Mouse (Mus musculus) left cerebral cortex, postnatal 36 days (tissue): ENCODE measurements around the gene Setd1b. TPM values are rescaled to one million over a fixed set of nuclear protein-coding genes. Genes with fewer than 3 reads are reported as not detected.
"Not testable (repeated sequence)": the region's sequence is repeated elsewhere in the genome, so short reads cannot be mapped to it uniquely, and the experiment has no call there.

Experiments used
- DNase-seq, 2 experiments: peaks; one replicate each; pipeline ENCODE4 v3.0.0; 2021 to 2022; ENCODE audit warnings: low spot score in 2 of 2, mixed read lengths in 1 of 2
- intact Hi-C: fragments of 180-260 bp; cut with DNase I; formaldehyde crosslinking; loops from one replicate; pipeline ENCODE4 v1.15.1; 2025
- total RNA-seq, 2 experiments: library from RNA; stranded (reverse); gene quantifications; 2 replicates each; pipeline ENCODE4 v1.2.3; 2021

Setd1b gene
- total RNA-seq, 2 experiments from 2014 or later: 27.9 to 35.0 TPM

- no peak for DNase-seq
- intact Hi-C loops: no loop called here
These were observed 48.9 kb downstream of the Setd1b start for GRCm38 (mm10) chr5:123190912-123191311.

- intact Hi-C loops: no loop called here
- DNase-seq: no peak
These were observed 49.4 kb downstream of the Setd1b start for GRCm38 (mm10) chr5:123191427-123191826.

- intact Hi-C loops: no loop called here
These were observed 50.7 kb downstream of the Setd1b start for GRCm38 (mm10) chr5:123192606-123193150.

GRCm38 (mm10) chr5:123193436-123193835 is 51.4 kb downstream of the Setd1b start:
- DNase-seq: no peak
- intact Hi-C loops: no loop called here

More at GRCm38 (mm10) chr5:123192606-123193150, 50.7 kb downstream of the Setd1b start:
- no peak for DNase-seq

- DNase-seq: no peak
- intact Hi-C loops: no loop called here
These were observed 52.9 kb downstream of the Setd1b start for GRCm38 (mm10) chr5:123194856-123195255.

GRCm38 (mm10) chr5:123195500-123196000 is 53.6 kb downstream of the Setd1b start:
- intact Hi-C loops: no loop called here
- DNase-seq: no peak

GRCm38 (mm10) chr5:123196746-123197145 is 54.8 kb downstream of the Setd1b start:
- intact Hi-C loops: no loop called here
- no peak for DNase-seq

GRCm38 (mm10) chr5:123198523-123198922 is 56.5 kb downstream of the Setd1b start:
- intact Hi-C loops: no loop called here
- no peak for DNase-seq

- DNase-seq, intact Hi-C loops: not testable (repeated sequence)
These were observed 59.0 kb downstream of the Setd1b start for GRCm38 (mm10) chr5:123200816-123201522.

- intact Hi-C loops: no loop called here
- DNase-seq: no peak
These were observed 59.5 kb downstream of the Setd1b start for GRCm38 (mm10) chr5:123201523-123201892.

GRCm38 (mm10) chr5:123201987-123202386 is 60.0 kb downstream of the Setd1b start:
- intact Hi-C loops: no loop called here
- DNase-seq: no peak

- DNase-seq, intact Hi-C loops: not testable (repeated sequence)
These were observed 60.8 kb downstream of the Setd1b start for GRCm38 (mm10) chr5:123202771-123203170.

GRCm38 (mm10) chr5:123203591-123203990 is 61.6 kb downstream of the Setd1b start:
- intact Hi-C loops, DNase-seq: not testable (repeated sequence)

Other genes starting within 250 kb of the Setd1b start
- gene Kdm2b, start 152.4 kb upstream of the Setd1b start, total RNA-seq: 10 to 100 TPM; 23.7 to 27.3 TPM
- 1 to 10 TPM; 7.0 to 7.9 TPM for gene Orai1, start 127.1 kb upstream of the Setd1b start, total RNA-seq
- gene Morn3, start 95.2 kb upstream of the Setd1b start, total RNA-seq: not detected
- gene Tmem120b, start 73.8 kb upstream of the Setd1b start, total RNA-seq: 10 to 100 TPM; 13.2 to 17.7 TPM
- 10 to 100 TPM; 51.3 to 53.0 TPM for gene Rhof, start 9.5 kb upstream of the Setd1b start, total RNA-seq
- gene Psmd9, start 27.2 kb downstream of the Setd1b start, total RNA-seq: 10 to 100 TPM; 28.6 to 29.6 TPM
- gene Hpd, start 40.5 kb downstream of the Setd1b start, total RNA-seq: not detected
- gene Wdr66, start 109.9 kb downstream of the Setd1b start, total RNA-seq: 1 to 10 TPM; 4.7 to 6.7 TPM
- gene Bcl7a, start 201.6 kb downstream of the Setd1b start, total RNA-seq: 10 to 100 TPM; 69.0 to 71.7 TPM